18 mouse cellular contexts compared by ENCODE assay signal in the genomic region with DNA sequence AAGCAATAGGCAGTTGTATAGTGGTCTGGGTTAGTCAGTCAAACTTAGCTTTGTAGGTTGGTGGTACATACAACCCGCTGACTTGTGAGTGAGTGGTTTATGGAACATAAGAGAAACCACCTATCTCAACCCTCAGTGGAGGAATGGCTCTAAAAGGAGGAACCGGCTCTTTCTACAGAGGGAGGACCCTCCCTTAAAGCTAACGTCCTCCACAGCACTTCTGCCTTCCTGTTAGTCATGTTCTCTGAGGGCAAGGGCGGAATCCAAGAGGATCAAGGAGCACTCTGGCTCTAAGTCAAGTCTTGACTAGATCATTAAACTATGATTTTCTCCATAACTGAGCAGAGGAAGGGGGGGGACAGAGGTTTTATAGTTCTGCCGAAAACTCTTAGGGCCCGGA. TPM values are rescaled to one million over a fixed set of nuclear protein-coding genes. Genes with fewer than 3 reads are reported as not detected.
DNase-seq lines count a peak whose midpoint lies in the region; ATAC-seq and TF ChIP-seq lines count a peak whose summit lies in the region.
"Had no signal": no experiment of that assay in that cellular context is flagged by ENCODE, and none has a peak within 500 bp of the region (broad histone marks: within the 10 kb centered on the region; RNA-seq: fewer than 3 reads in every experiment).

No protein-coding gene starts in this region.

- no peak for ATAC-seq in liver, postnatal 0 days
- no peak for ATAC-seq in G1E (ENCODE audit: extremely low read depth, insufficient number of reproducible peaks, low FRiP score, poor library complexity, severe bottlenecking)
- peak; percentile 74 for ATAC-seq in megakaryocyte progenitor cell, adult 5-6 weeks (replicated peaks; ENCODE audit: poor library complexity)
- ATAC-seq: inflammation-experienced regulatory T-cells, adult 6 months had no signal

- H3K9me3 ChIP-seq in liver, postnatal 0 days (ENCODE audit: low read length) = no peaks in the 10 kb centered on the region
- no peaks in the 10 kb centered on the region for H3K9me3 ChIP-seq in G1E (replicated peaks)
- H3K9me3 ChIP-seq: heart, embryonic 12.5 days; midbrain, embryonic 10.5 days had no signal

- no peaks in the 10 kb centered on the region for H3K27me3 ChIP-seq in liver, postnatal 0 days (ENCODE audit: insufficient read depth, low read length)
- H3K27me3 ChIP-seq in G1E (ENCODE audit: insufficient read depth, low read length) = no peaks in the 10 kb centered on the region
- H3K27me3 ChIP-seq: heart, embryonic 12.5 days had no signal

- H3K4me1 ChIP-seq in liver, postnatal 0 days (ENCODE audit: insufficient read depth) = peaks cover 37% of the 10 kb centered on the region
- H3K4me1 ChIP-seq in G1E (ENCODE audit: insufficient read depth, low read depth, low read length) = peaks cover 52% of the 10 kb centered on the region
- peaks cover 25% of the 10 kb centered on the region for H3K4me1 ChIP-seq in brown adipose tissue, adult 24 weeks (ENCODE audit: control insufficient read depth, insufficient read depth, insufficient read length, low read length)

- no peak for DNase-seq in liver, postnatal 0 days
- no peak for DNase-seq in liver
- DNase-seq in G1E (ENCODE audit: low spot score) = peak; percentile 37
- DNase-seq in right cerebral cortex, postnatal 25 days = no peak
- DNase-seq in embryo, embryonic 10 days (ENCODE audit: low spot score) = no peak
- DNase-seq: adrenal gland, postnatal 36 days; cerebellum, adult 11 months; cerebellum, postnatal 25 days; gastrocnemius, postnatal 25 days; heart, postnatal 4 days; kidney, postnatal 10 days; thymus, postnatal 4 days had no signal

- TF ChIP-seq EP300 in liver, postnatal 0 days (IDR thresholded peaks at IDR 0.05; ENCODE audit: low read depth) = no peak

- H3K9ac ChIP-seq in liver, postnatal 0 days (replicated peaks) = no peak overlapping the region
- H3K9ac ChIP-seq: heart, embryonic 12.5 days had no signal

- no peak overlapping the region for H3K4me3 ChIP-seq in liver, postnatal 0 days (ENCODE audit: low read depth, low read length)
- no peak overlapping the region for H3K4me3 ChIP-seq in G1E (ENCODE audit: low read depth, low read length)
- no peak overlapping the region for H3K4me3 ChIP-seq in brown adipose tissue, adult 24 weeks (ENCODE audit: insufficient read depth, low read depth, low read length)
- H3K4me3 ChIP-seq: heart, embryonic 12.5 days; midbrain, embryonic 10.5 days had no signal

- peaks cover 27% of the 10 kb centered on the region for H3K36me3 ChIP-seq in liver, postnatal 0 days (replicated peaks; ENCODE audit: insufficient read depth, low read length)
- H3K36me3 ChIP-seq in G1E (replicated peaks) = peaks cover 81% of the 10 kb centered on the region

- 64% methylated on average over 6 of the region's 6 CpGs for WGBS in liver, postnatal 0 days (ENCODE audit: insufficient replicate concordance)

- TF ChIP-seq CTCF in liver, postnatal 0 days (IDR thresholded peaks at IDR 0.05; ENCODE audit: low read depth) = no peak
- TF ChIP-seq CTCF in G1E (IDR thresholded peaks at IDR 0.05; ENCODE audit: low read depth, low read length) = no peak

- H3K27ac ChIP-seq in liver, postnatal 0 days (ENCODE audit: low read depth) = peak overlapping the region; percentile 51; the same call in 1 of the 2 replicates
- H3K27ac ChIP-seq in brown adipose tissue, adult 24 weeks (replicated peaks; ENCODE audit: low read depth, low read length) = 0 out of 2 replicates have a peak overlapping the region, but pooled peaks have one; percentile 15
- H3K27ac ChIP-seq: midbrain, embryonic 10.5 days had no signal

- no peak overlapping the region for H3K4me2 ChIP-seq in liver, postnatal 0 days (ENCODE audit: low read depth, low read length)
- H3K4me2 ChIP-seq: heart, embryonic 12.5 days; liver, embryonic 11.5 days had no signal

RNA-seq across cellular contexts. Expression of gene Npc2, which starts 5.4 kb away (rescaled TPM):
- 29.7 and 30.0 TPM in 2 replicates for polyA plus RNA-seq in liver, postnatal 0 days (2015; fragmentation: Nextera tagmentation; extraction: Ambion mirVana)
- total RNA-seq in G1E (2014; fragmentation: Nextera tagmentation) (43.2 and 52.9 TPM in 2 replicates), G1E (2017) (109 and 110 TPM in 2 replicates)
- 137 and 219 TPM in 2 replicates for polyA plus RNA-seq in G1E (2012)
- polyA plus RNA-seq in brown adipose tissue, adult 24 weeks (2012; ENCODE audit: insufficient read depth, insufficient read length, missing spikeins) = 210 and 264 TPM in 2 replicates
- 98.8 and 112 TPM in 2 replicates for total RNA-seq in megakaryocyte progenitor cell, adult 5-6 weeks (2015)
- 65.3 and 70.9 TPM in 2 replicates for total RNA-seq in megakaryocyte progenitor cell, adult 5-6 weeks (2017)

RNA-seq across cellular contexts. Expression of gene Isca2, which starts 5.5 kb away (rescaled TPM):
- 97.5 and 99.9 TPM in 2 replicates for polyA plus RNA-seq in liver, postnatal 0 days (2015; fragmentation: Nextera tagmentation; extraction: Ambion mirVana)
- total RNA-seq in G1E (2014; fragmentation: Nextera tagmentation) (198 and 207 TPM in 2 replicates), G1E (2017) (80.7 and 93.5 TPM in 2 replicates)
- 52.3 and 55.1 TPM in 2 replicates for polyA plus RNA-seq in G1E (2012)
- polyA plus RNA-seq in brown adipose tissue, adult 24 weeks (2012; ENCODE audit: insufficient read depth, insufficient read length, missing spikeins) = 302 and 313 TPM in 2 replicates
- total RNA-seq in megakaryocyte progenitor cell, adult 5-6 weeks (2015) = 98.8 and 111 TPM in 2 replicates
- 53.8 and 67.5 TPM in 2 replicates for total RNA-seq in megakaryocyte progenitor cell, adult 5-6 weeks (2017)
